Mouse (Mus musculus) C2C12 (cell line): Measurements from ENCODE around the gene Zfp316. TPM values are rescaled to one million over a fixed set of nuclear protein-coding genes. Genes with fewer than 3 reads are reported as not detected.
A peak's percentile ranks its signal among the peaks of the same experiment; 100 is the strongest.

Experiments
- H3K27me3 ChIP-seq: one replicate; pipeline ENCODE4 v1.6.1; 2011; ENCODE audit not compliant: control insufficient read depth, insufficient read depth, insufficient read length
- H3K36me3 ChIP-seq: one replicate; pipeline ENCODE4 v1.6.1; 2011; ENCODE audit not compliant: control insufficient read depth, insufficient read depth
- H3K4me3 ChIP-seq: one replicate; pipeline ENCODE4 v1.5.1; 2011; ENCODE audit warnings: mild to moderate bottlenecking, control low read depth; ENCODE audit not compliant: poor library complexity, insufficient read depth, severe bottlenecking
- H3K79me2 ChIP-seq: one replicate; pipeline ENCODE4 v1.6.1; 2011; ENCODE audit not compliant: control insufficient read depth, insufficient read depth
- H3K79me3 ChIP-seq: one replicate; pipeline ENCODE4 v1.6.1; 2011; ENCODE audit warnings: low read depth, control low read depth
- H3ac ChIP-seq: one replicate; pipeline ENCODE3; 2011; ENCODE audit warnings: low read depth; ENCODE audit not compliant: control insufficient read depth, insufficient read length
- CEBPB ChIP-seq: IDR thresholded peaks from one replicate; pipeline ENCODE4 v1.6.1; 2011; ENCODE audit warnings: low read depth, mild to moderate bottlenecking, control low read depth, moderate library complexity
- CTCF ChIP-seq: IDR thresholded peaks from one replicate; pipeline ENCODE4 v1.5.1; 2011; ENCODE audit not compliant: control insufficient read depth, insufficient read depth, insufficient read length
- FOSL1 ChIP-seq: IDR thresholded peaks from one replicate; pipeline ENCODE4 v1.8.0; 2011; ENCODE audit warnings: mild to moderate bottlenecking, low read length; ENCODE audit not compliant: poor library complexity, insufficient read depth, severe bottlenecking
- MAX ChIP-seq: IDR thresholded peaks from one replicate; pipeline ENCODE4 v1.6.1; 2011; ENCODE audit warnings: mild to moderate bottlenecking, control low read depth
- MYOD1 ChIP-seq: IDR thresholded peaks from one replicate; pipeline ENCODE4 v1.6.1; 2011; ENCODE audit warnings: low read depth; ENCODE audit not compliant: control insufficient read depth, insufficient read length
- MYOG ChIP-seq: IDR thresholded peaks from one replicate; pipeline ENCODE4 v1.6.1; 2011; ENCODE audit not compliant: control insufficient read depth, insufficient read length; ENCODE audit errors: extremely low read depth
- USF1 ChIP-seq: IDR thresholded peaks from one replicate; pipeline ENCODE4 v1.6.1; 2011; ENCODE audit warnings: low read depth, mild to moderate bottlenecking, control low read depth, moderate library complexity
- polyA plus RNA-seq: library from polyadenylated mRNA; unstranded; fragments of >200 nt; fragmentation: generic; extraction: Trizol; gene quantifications from one replicate; pipeline ENCODE4 v1.2.1, GENCODE M21; 2012; ENCODE audit warnings: missing spikeins

Zfp316 gene
- polyA plus RNA-seq, 1 experiment = 3.8 TPM

GRCm38 (mm10) chr5:143314183-143314729 lies 44.4 kb upstream of the Zfp316 start:
- Histone ChIP-seq H3K27me3 (no peaks in the 10 kb centered on the region), H3K36me3 (peaks cover 57% of the 10 kb centered on the region), H3K4me3 (peak overlapping the region; percentile 59), H3K79me3 (peaks cover 37% of the 10 kb centered on the region), H3K79me2 (peaks cover 57% of the 10 kb centered on the region), H3ac (peak overlapping the region; percentile 100)
- no peak for TF ChIP-seq FOSL1
- no peak for TF ChIP-seq CTCF
- no peak for TF ChIP-seq MYOG
- TF ChIP-seq USF1 = no peak
- TF ChIP-seq MYOD1 = no peak
- no peak for TF ChIP-seq MAX
- no peak for TF ChIP-seq CEBPB

GRCm38 (mm10) chr5:143311886-143312285 lies 42.1 kb upstream of the Zfp316 start:
- H3K4me3 ChIP-seq = no peak overlapping the region
- peaks cover 39% of the 10 kb centered on the region for H3K79me3 ChIP-seq
- TF ChIP-seq USF1 (no peak), MYOG (no peak), FOSL1 (no peak), CTCF (peak; percentile 40)
- H3ac ChIP-seq = no peak overlapping the region
- H3K36me3 ChIP-seq = peaks cover 69% of the 10 kb centered on the region
- H3K79me2 ChIP-seq = peaks cover 64% of the 10 kb centered on the region
- H3K27me3 ChIP-seq = no peaks in the 10 kb centered on the region

GRCm38 (mm10) chr5:143309916-143310315 lies 40.1 kb upstream of the Zfp316 start:
- no peak for TF ChIP-seq CTCF
- TF ChIP-seq USF1 = no peak
- TF ChIP-seq CEBPB = no peak
- no peak for TF ChIP-seq FOSL1
- TF ChIP-seq MYOG = no peak
- no peak for TF ChIP-seq MYOD1
- TF ChIP-seq MAX = no peak
- no peaks in the 10 kb centered on the region for H3K27me3 ChIP-seq
- peaks cover 53% of the 10 kb centered on the region for H3K79me3 ChIP-seq
- H3ac ChIP-seq = no peak overlapping the region
- peaks cover 84% of the 10 kb centered on the region for H3K79me2 ChIP-seq
- H3K36me3 ChIP-seq = peaks cover 83% of the 10 kb centered on the region
- no peak overlapping the region for H3K4me3 ChIP-seq

GRCm38 (mm10) chr5:143308825-143309224 lies 39.0 kb upstream of the Zfp316 start:
- Histone ChIP-seq H3K79me2 (peaks cover 76% of the 10 kb centered on the region), H3K27me3 (no peaks in the 10 kb centered on the region), H3K36me3 (peaks cover 85% of the 10 kb centered on the region), H3K4me3 (no peak overlapping the region), H3K79me3 (peaks cover 51% of the 10 kb centered on the region), H3ac (no peak overlapping the region)
- TF ChIP-seq MYOD1 (no peak), MAX (no peak)

GRCm38 (mm10) chr5:143304251-143304650 lies 34.4 kb upstream of the Zfp316 start:
- Histone ChIP-seq H3ac (no peak overlapping the region), H3K79me2 (peaks cover 30% of the 10 kb centered on the region), H3K27me3 (no peaks in the 10 kb centered on the region), H3K4me3 (no peak overlapping the region), H3K36me3 (peaks cover 73% of the 10 kb centered on the region), H3K79me3 (peaks cover 27% of the 10 kb centered on the region)
- no peak for TF ChIP-seq FOSL1
- TF ChIP-seq MYOD1 = no peak
- no peak for TF ChIP-seq MAX
- no peak for TF ChIP-seq CEBPB
- no peak for TF ChIP-seq USF1
- TF ChIP-seq CTCF = no peak
- no peak for TF ChIP-seq MYOG

GRCm38 (mm10) chr5:143301296-143301695 lies 31.5 kb upstream of the Zfp316 start:
- no peak overlapping the region for H3K4me3 ChIP-seq
- H3K79me2 ChIP-seq = peaks cover 17% of the 10 kb centered on the region
- peaks cover 21% of the 10 kb centered on the region for H3K79me3 ChIP-seq
- no peak overlapping the region for H3ac ChIP-seq
- TF ChIP-seq CTCF (peak; percentile 0), USF1 (no peak)
- peaks cover 43% of the 10 kb centered on the region for H3K36me3 ChIP-seq
- no peaks in the 10 kb centered on the region for H3K27me3 ChIP-seq

- TF ChIP-seq CTCF = no peak
- no peak for TF ChIP-seq MYOG
- TF ChIP-seq USF1 = no peak
- no peak for TF ChIP-seq MYOD1
- TF ChIP-seq MAX = no peak
- TF ChIP-seq FOSL1 = no peak
- no peak for TF ChIP-seq CEBPB
- Histone ChIP-seq H3K79me2 (peaks cover 1% of the 10 kb centered on the region), H3K79me3 (peaks cover 9% of the 10 kb centered on the region), H3K36me3 (peaks cover 28% of the 10 kb centered on the region), H3K27me3 (no peaks in the 10 kb centered on the region), H3ac (no peak overlapping the region), H3K4me3 (no peak overlapping the region)
Observed at GRCm38 (mm10) chr5:143299686-143300085, 29.9 kb upstream of the Zfp316 start.
